Mouse (Mus musculus) inflammation-experienced regulatory T-cells, adult 6 months (primary cell): ENCODE results near the gene Sephs2. TPM values are rescaled to one million over a fixed set of nuclear protein-coding genes. Genes with fewer than 3 reads are reported as not detected.
"Not testable (repeated sequence)": the region's sequence is repeated elsewhere in the genome, so short reads cannot be mapped to it uniquely, and the experiment has no call there.

ENCODE experiments used
- ATAC-seq: one replicate; pipeline ENCODE4 v1.8.0; 2017
- polyA plus RNA-seq, 3 experiments: library from polyadenylated mRNA; unstranded; fragments of 100-300 nt; shearing (Covaris generic); gene quantifications; one replicate each; pipeline ENCODE4 v1.2.1; 2017

Sephs2 gene
- polyA plus RNA-seq, 3 experiments from 2014 or later = 19.4 to 45.4 (median 28.6) TPM

- no peak for ATAC-seq
Observed at GRCm38 (mm10) chr7:127270256-127270655, 3.6 kb downstream of the Sephs2 start.

- no peak for ATAC-seq
Observed at GRCm38 (mm10) chr7:127263526-127263925, 10.3 kb downstream of the Sephs2 start.

- no peak for ATAC-seq
Observed at GRCm38 (mm10) chr7:127262218-127262961, 11.5 kb downstream of the Sephs2 start.

GRCm38 (mm10) chr7:127260309-127261111 lies 13.3 kb downstream of the Sephs2 start, which contains the start of gene Dctpp1:
Dctpp1 (minus strand) TSS chr7:127260709.
- peak; percentile 99 for ATAC-seq

- no peak for ATAC-seq
Observed at GRCm38 (mm10) chr7:127259186-127259905, 14.5 kb downstream of the Sephs2 start.

GRCm38 (mm10) chr7:127256518-127256917 lies 17.3 kb downstream of the Sephs2 start:
- no peak for ATAC-seq

GRCm38 (mm10) chr7:127255965-127256364 lies 17.9 kb downstream of the Sephs2 start:
- no peak for ATAC-seq

- ATAC-seq = no peak
Observed at GRCm38 (mm10) chr7:127255008-127255407, 18.8 kb downstream of the Sephs2 start.

GRCm38 (mm10) chr7:127253821-127254769 lies 19.8 kb downstream of the Sephs2 start:
- ATAC-seq = peak; percentile 90

- no peak for ATAC-seq
Observed at GRCm38 (mm10) chr7:127253341-127253740, 20.5 kb downstream of the Sephs2 start.

GRCm38 (mm10) chr7:127252414-127252813 lies 21.4 kb downstream of the Sephs2 start:
- ATAC-seq = no peak

GRCm38 (mm10) chr7:127250511-127250910 lies 23.3 kb downstream of the Sephs2 start:
- ATAC-seq = not testable (repeated sequence)

- ATAC-seq = no peak
Observed at GRCm38 (mm10) chr7:127244658-127245510, 29.0 kb downstream of the Sephs2 start.

- ATAC-seq = peak; percentile 75
Observed at GRCm38 (mm10) chr7:127243870-127244657, 29.8 kb downstream of the Sephs2 start, which contains the start of gene Zfp771. Zfp771 (plus strand) TSS chr7:127244274.

- ATAC-seq = no peak
Observed at GRCm38 (mm10) chr7:127243361-127243867, 30.4 kb downstream of the Sephs2 start.

GRCm38 (mm10) chr7:127234777-127235176 lies 39.1 kb downstream of the Sephs2 start:
- no peak for ATAC-seq

GRCm38 (mm10) chr7:127233765-127234164 lies 40.1 kb downstream of the Sephs2 start:
- ATAC-seq = no peak

GRCm38 (mm10) chr7:127233368-127233749 lies 40.5 kb downstream of the Sephs2 start:
- ATAC-seq = peak; percentile 30

- peak; percentile 81 for ATAC-seq
Observed at GRCm38 (mm10) chr7:127232622-127233367, 41.1 kb downstream of the Sephs2 start, which contains the start of the genes Zfp553 and Sept1. Zfp553 (plus strand) TSS chr7:127233061. Sept1 (minus strand) TSS chr7:127233130.
